Mouse (Mus musculus): Measurements from ENCODE around the gene Pcsk5.

The Pcsk5 gene

GRCm38 (mm10) chr19:17806626-17807025 is 30.8 kb downstream of the Pcsk5 start:
- DNase-seq (ENCODE audit: low read depth, low spot score): no peak

GRCm38 (mm10) chr19:17800798-17801197 is 36.6 kb downstream of the Pcsk5 start:
- DNase-seq (ENCODE audit: low read depth, low spot score): no peak

GRCm38 (mm10) chr19:17799419-17800185 is 37.8 kb downstream of the Pcsk5 start:
- no peak for DNase-seq (ENCODE audit: low read depth, low spot score)

DNA sequence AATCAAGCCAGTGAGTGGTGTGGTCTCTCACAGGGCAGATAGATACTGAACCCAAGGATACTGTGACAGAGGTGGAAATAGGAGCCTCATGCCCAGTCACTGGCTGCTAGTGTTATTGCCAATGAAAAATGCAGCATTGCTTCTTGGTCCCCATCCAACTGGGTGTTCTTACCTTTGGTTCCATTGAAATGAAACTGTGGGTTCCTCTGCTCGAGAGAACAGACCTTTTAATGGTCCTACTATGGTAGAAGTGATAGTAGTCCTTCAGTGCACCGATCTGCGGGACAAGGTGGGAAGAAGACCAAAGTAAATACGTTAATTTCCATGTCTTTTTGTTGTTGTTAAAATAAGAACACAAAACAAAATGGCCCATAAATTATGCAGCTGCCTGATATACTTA is 44.0 kb downstream of the Pcsk5 start:
- DNase-seq (ENCODE audit: low read depth, low spot score): no peak

DNA sequence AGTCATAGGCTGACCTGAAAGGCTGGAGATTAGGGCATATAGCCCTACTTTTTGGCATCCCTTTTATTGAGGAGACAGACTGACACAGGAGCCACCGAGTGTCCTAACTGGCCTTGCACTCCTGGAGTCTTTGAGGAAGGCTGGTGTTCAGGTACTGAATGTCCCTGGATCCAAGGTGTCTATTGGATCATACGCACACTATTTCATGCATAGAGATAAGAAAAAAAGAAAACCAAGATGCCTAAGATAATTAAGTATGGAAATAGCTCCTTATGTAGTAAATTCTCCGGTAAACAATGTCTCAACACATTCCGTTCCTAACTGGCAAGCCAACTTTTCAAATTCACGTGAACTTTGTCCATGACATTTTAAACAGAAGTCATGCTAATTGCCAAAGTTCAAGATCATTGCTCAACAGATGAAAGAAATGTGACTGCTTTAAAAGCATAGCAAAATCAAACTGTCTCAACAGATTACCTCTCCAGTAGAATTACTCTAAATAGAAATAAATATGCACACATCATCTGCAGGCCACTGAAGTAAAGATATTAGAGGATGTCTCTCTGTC is 45.9 kb downstream of the Pcsk5 start:
- no peak for DNase-seq (ENCODE audit: low read depth, low spot score)

DNA sequence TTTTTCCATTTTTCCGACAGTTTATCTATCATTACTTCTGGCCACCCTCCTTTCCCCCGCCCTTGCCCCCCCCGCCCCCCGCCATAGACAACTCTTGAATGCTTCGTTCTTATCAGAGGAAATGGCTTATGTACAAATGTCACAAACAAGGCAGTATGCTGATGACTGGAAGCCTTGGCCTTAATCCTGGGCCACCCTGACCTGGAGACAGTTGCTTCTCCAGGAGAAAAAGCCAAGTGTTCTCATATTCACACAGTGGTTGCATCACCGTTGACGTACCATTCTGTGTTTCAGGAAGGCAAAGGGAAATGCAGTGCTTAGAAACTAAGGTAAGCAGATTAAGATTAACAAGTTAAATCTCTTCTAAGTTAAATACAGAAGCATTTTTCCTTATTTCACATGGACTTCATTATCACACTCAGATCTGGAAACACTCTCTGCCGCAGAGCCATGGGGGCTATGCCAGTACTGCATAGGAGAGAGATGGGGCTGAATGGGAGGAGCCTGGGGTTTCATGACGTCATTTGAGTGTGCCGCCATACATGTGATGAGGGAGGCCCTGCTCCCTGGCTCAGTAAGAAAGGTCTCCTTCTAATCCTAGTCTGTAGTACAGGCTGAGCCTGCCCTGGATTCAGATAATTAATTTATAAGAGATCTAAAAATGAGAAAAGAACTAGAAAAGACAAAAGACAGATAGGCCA is 48.7 kb downstream of the Pcsk5 start:
- DNase-seq (ENCODE audit: low read depth, low spot score): no peak

- DNase-seq (ENCODE audit: low read depth, low spot score): no peak
Measured at GRCm38 (mm10) chr19:17786744-17787143, 50.7 kb downstream of the Pcsk5 start.

GRCm38 (mm10) chr19:17784401-17785192 is 52.8 kb downstream of the Pcsk5 start:
- no peak for DNase-seq (ENCODE audit: low read depth, low spot score)

GRCm38 (mm10) chr19:17783231-17783630 is 54.2 kb downstream of the Pcsk5 start:
- no peak for DNase-seq (ENCODE audit: low read depth, low spot score)

- DNase-seq (ENCODE audit: low read depth, low spot score): no peak
Measured at GRCm38 (mm10) chr19:17781323-17781722, 56.1 kb downstream of the Pcsk5 start.

DNA sequence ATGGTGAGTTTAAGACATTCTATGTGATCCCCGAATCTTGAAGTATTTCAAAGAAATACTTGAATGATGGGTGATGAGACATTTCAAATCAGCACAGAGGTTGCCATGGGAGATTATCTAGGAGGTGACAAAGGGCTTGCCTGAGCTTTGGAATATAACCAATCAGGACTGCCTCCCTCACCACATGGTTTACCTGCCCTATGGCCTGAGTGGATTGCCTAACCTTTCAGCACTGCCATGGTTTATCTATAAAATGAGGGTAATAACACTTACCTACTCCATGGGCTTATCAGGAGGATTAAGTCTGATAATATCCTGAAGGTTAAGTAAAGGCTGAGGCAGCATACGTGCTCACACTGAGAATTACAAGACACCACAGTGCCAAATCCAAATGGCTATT is 61.5 kb downstream of the Pcsk5 start:
- no peak for DNase-seq (ENCODE audit: low read depth, low spot score)

- DNase-seq (ENCODE audit: low read depth, low spot score): no peak
Measured at GRCm38 (mm10) chr19:17775097-17775496, 62.3 kb downstream of the Pcsk5 start.

DNA sequence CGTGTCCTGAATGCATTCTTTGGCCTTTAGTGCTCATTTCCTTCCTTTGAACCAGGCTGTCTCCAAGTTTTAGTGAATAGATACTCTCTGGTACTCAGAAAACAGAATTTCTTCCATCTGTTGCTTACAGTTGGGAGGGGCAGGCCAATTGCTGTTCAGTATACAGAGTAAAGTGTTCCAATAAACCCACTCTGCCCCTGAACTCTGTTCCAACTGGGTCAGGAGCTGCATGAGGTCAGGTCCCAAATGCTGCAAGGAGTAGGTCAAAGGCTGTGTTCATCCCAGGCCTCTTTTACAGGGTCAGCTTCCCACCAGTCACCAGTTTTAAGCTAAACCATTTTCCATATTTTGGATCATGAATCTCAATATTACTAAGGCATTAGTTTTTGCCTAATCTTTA is 63.4 kb downstream of the Pcsk5 start:
- no peak for DNase-seq (ENCODE audit: low read depth, low spot score)

DNA sequence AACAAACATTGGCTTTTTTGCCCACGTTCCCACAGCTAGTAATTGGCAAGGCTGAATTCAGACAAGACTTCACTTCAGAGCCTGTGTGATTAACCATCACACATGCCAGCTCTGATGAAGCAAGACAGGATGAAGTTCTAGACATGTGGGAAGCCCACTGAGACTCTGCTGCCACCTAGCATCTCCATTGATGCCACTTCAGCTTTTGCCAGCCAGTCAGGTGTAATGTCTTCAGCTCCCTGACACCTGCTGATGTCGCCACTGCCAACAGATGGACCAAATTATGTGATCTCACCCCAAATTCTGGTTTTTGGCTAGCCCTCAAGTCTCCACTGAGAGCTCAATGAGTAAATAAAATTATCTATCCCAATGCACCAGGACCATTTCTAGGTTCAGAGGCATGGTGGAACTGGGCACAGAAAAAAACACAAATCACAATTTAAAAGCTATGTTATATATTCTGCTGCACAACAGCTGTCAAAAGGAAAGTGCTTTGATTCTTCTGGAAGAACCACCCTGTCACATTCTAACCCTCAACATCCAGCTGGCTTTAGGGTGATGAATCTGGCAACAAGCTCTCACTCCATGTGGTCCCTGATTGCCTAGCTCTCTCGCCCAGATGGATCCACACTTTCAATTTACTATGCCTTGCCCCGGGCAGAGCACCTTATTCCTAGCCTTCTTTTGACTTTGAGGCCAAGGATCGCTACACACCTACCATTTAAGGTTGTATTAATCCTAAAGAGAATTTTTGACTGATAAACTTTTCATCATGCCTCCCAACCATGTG is 67.6 kb downstream of the Pcsk5 start:
- DNase-seq (ENCODE audit: low read depth, low spot score): no peak

DNA sequence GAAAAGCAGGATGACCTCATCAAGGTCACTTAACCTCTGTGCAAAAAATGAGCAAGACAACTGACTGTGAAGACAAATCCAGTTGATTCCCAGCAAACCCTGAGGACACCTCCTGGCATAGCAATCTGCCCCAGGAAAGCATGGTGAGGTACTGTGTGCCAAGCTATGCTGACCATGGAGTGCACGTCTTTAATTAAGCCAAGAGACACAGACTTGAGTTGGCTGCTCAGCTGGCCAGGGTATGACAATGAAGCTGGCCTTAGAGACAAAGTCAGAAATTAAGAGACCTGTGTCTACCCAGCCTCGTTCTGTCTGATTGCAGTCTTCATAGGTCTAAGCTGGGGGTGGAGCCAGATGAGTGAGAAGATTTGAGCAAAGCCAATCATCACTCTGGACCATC is 72.4 kb downstream of the Pcsk5 start:
- DNase-seq (ENCODE audit: low read depth, low spot score): no peak

DNA sequence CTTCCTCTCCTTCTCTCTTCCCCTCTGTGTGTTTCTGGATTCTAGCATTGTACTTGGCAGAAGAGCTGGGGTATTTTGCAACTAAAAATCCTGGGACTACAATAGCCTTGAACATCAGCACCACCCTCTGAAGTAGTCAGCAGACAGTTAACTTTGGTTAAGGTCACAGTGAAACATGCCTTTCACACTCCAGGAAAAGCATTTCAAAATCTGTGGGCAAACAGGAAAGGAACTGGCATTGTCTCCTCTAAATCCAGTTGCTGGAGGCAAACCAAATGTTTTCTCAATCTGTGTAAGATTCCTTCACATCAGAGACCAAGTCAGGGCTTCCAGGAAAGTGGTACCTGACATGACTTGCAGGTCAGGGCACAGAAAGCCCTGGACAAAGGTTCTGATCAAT is 74.7 kb downstream of the Pcsk5 start:
- no peak for DNase-seq (ENCODE audit: low read depth, low spot score)

- no peak for DNase-seq (ENCODE audit: low read depth, low spot score)
Measured at GRCm38 (mm10) chr19:17761678-17762077, 75.8 kb downstream of the Pcsk5 start.

DNA sequence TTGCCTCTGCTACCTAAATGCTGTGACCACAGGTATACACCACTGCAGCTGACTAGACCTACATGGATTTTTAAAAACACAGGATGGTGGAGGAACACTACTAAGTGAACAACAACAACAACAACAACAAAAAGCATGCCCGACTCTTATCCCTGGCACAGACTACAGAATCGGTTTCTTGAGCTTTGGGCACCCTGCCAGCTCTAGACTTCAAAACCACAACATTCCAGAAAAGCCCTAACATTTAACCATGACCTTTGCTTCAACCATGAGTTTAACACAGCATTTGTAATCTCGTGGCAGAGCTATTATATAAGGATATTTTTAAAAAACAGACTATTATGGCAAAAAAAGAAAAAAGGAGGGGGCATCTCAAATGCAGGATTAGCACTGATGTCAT is 84.6 kb downstream of the Pcsk5 start:
- no peak for DNase-seq (ENCODE audit: low read depth, low spot score)

DNA sequence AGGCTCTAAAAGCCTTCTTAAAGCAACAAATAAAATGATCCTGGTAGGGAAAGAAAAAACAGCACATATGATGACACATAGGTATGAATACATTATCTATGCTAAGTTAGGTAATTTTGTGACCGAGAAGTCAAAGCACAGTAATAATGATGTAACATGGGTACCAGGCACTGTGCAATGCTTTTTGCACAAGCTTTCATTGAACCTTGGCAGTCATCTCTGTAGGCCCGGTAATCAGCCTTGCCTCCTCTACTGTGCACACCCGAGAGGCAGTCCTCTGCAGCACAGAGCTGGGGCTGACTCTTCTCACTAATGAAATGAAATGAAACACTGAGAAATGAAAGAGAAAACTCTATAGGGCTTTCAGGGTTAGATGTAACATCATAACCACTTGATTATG is 89.1 kb downstream of the Pcsk5 start:
- DNase-seq (ENCODE audit: low read depth, low spot score): no peak

DNA sequence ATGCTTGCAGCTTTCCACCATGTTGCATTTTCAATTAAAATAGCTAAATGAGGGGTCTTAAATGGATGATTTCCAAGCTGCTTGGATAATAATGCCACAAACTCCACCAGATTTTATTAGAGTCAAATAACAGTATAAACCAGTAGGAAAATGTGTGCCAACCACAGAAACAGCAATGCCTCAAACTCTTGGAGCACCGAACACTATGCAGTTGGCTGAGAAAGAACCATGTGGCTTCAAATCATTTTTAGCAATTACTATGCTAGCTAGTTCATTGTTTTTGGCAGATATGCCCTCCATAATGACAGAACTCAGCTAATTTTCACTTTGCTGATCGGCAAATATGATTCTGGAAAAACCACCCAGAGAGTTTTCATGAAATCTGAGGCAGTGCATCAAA is 92.1 kb downstream of the Pcsk5 start:
- DNase-seq (ENCODE audit: low read depth, low spot score): no peak

- no peak for DNase-seq (ENCODE audit: low read depth, low spot score)
Measured at GRCm38 (mm10) chr19:17744474-17745069, 92.9 kb downstream of the Pcsk5 start.

Measured in c-Kit-negative CD71-positive TER-119-positive erythroid progenitor cells, embryonic 14.5 days (primary cell).